ENCODE assay signal across 8 mouse cellular contexts in the genomic region with DNA sequence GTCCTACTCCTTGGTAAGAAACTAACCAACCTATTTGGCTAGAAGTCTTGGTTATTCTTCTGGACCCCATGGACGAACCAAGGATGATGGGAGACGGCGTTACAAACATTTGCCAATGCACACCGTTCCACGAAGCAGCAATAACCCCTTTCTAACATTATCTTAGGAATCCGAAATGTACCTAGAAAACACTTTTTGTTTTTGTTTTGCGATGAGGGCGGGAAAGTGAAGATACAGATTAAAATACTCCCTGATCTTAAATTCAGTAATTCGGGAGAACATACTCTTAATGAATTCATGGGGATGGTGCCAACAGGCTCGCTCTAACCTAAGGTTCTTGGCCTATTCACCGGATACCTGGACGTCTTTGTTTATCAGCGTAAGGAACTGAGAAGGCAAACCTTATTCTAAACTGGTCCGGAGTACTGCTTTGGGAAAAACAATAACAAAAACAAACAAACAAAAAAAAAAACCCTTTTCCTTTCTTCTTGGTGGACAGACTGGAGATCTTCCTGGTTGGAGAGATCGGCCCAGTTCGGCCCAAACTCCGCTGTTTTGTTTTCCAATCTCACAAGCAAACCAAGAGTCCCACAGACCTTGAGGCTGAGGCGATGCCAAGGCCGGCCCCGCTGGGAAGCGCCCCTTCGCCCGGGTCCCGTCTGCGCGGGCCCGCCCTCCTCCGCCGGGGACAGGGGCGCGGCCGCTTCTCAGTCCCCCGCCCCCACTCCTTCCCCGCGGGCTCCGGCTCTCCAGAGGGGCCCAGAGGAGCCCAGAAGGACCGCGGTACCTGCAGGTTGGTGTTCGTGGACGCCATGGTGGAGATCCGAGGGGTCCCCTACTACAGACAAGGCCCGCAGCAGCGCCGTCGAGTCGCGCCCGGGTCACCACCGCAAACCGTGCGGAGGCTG. TPM values are rescaled to one million over a fixed set of nuclear protein-coding genes. Genes with fewer than 3 reads are reported as not detected.
DNase-seq lines count a peak whose midpoint lies in the region; ATAC-seq and TF ChIP-seq lines count a peak whose summit lies in the region.

No protein-coding gene starts in this region.

- intact Hi-C loops in heart, adult 2 months (cut with DNase I), result loop anchor here (2.0 kb wide), 1 partner anchor 37 kb away; a partner anchor contains a TSS

- peak overlapping the region; percentile 88 for H3K4me3 ChIP-seq in heart, adult 2 months
- peak overlapping the region; percentile 82 for H3K4me3 ChIP-seq in hindbrain, embryonic 11.5 days (ENCODE audit: low read depth, low read length)
- H3K4me3 ChIP-seq in liver, adult 2 months (ENCODE audit: insufficient read depth, low read depth, low read length), result peak overlapping the region; percentile 97

- WGBS in heart, adult 2 months, result 1% methylated on average over 51 of the region's 51 CpGs
- WGBS in hindbrain, embryonic 11.5 days, result 4% methylated on average over 51 of the region's 51 CpGs
- WGBS in liver, adult 2 months, result 2% methylated on average over 51 of the region's 51 CpGs

- peaks cover 2% of the 10 kb centered on the region for H3K79me2 ChIP-seq in heart, adult 2 months (replicated peaks; ENCODE audit: control insufficient read depth, insufficient read depth, low read length)
- H3K79me2 ChIP-seq in liver, adult 2 months (ENCODE audit: control insufficient read depth, insufficient read depth, low read length), result peaks cover 19% of the 10 kb centered on the region

- H3K9me3 ChIP-seq in hindbrain, embryonic 11.5 days (ENCODE audit: control insufficient read depth, low read length), result no peaks in the 10 kb centered on the region

- peak overlapping the region; percentile 93 for H3K27ac ChIP-seq in heart, adult 2 months
- H3K27ac ChIP-seq in hindbrain, embryonic 11.5 days (ENCODE audit: low read depth, low read length), result peak overlapping the region; percentile 89
- H3K27ac ChIP-seq in liver, adult 2 months (replicated peaks; ENCODE audit: insufficient read depth, low read depth, low read length), result peak overlapping the region; percentile 95

- H3K36me3 ChIP-seq in heart, adult 2 months (ENCODE audit: control insufficient read depth, insufficient read depth, low read length), result no peaks in the 10 kb centered on the region; the same call in 1 of the 2 replicates
- no peaks in the 10 kb centered on the region for H3K36me3 ChIP-seq in hindbrain, embryonic 11.5 days (ENCODE audit: control insufficient read depth, insufficient read depth, low read length)
- H3K36me3 ChIP-seq in liver, adult 2 months (ENCODE audit: control insufficient read depth, insufficient read depth, low read length), result peaks cover 2% of the 10 kb centered on the region; the same call in 1 of the 2 replicates

- peak overlapping the region; percentile 96 for H3K9ac ChIP-seq in heart, adult 2 months (ENCODE audit: low read depth, low read length)
- peak overlapping the region; percentile 97 for H3K9ac ChIP-seq in hindbrain, embryonic 11.5 days (ENCODE audit: low read depth, low read length)
- peak overlapping the region; percentile 97 for H3K9ac ChIP-seq in liver, adult 2 months (ENCODE audit: low read depth, low read length)

- peak overlapping the region; percentile 63 for H3K4me2 ChIP-seq in hindbrain, embryonic 11.5 days (replicated peaks; ENCODE audit: low read depth, low read length)

- no peak for TF ChIP-seq CTCF in heart, adult 2 months (IDR thresholded peaks at IDR 0.05)
- TF ChIP-seq CTCF in liver, adult 2 months (IDR thresholded peaks at IDR 0.05; ENCODE audit: low read depth, low read length), result no peak

- peak; percentile 77 for ATAC-seq in erythroblast, adult 5-6 weeks (replicated peaks; ENCODE audit: low FRiP score, poor library complexity, severe bottlenecking)
- peak; percentile 90 for ATAC-seq in hindbrain, embryonic 11.5 days (ENCODE audit: low FRiP score)
- ATAC-seq in monocyte, adult 5-6 weeks (replicated peaks; ENCODE audit: insufficient number of reproducible peaks, low FRiP score, low TSS enrichment, poor library complexity, severe bottlenecking), result peak; percentile 11; the same call in 1 of the 2 replicates

- no peak for DNase-seq in heart, adult 2 months
- DNase-seq in heart, adult 18-20 months, result no peak
- peak; percentile 68 for DNase-seq in MN1 (ENCODE audit: low spot score)
- DNase-seq in hindbrain, embryonic 11.5 days (ENCODE audit: low spot score), result peak; percentile 26
- DNase-seq in liver, adult 2 months (ENCODE audit: extremely low read depth, low read depth, low spot score), result peak; percentile 39
- DNase-seq in retina, embryonic 14.5 days (ENCODE audit: low spot score), result no peak

- H3K4me1 ChIP-seq in heart, adult 2 months (ENCODE audit: control insufficient read depth, insufficient read depth, low read length), result peaks cover 3% of the 10 kb centered on the region
- H3K4me1 ChIP-seq in hindbrain, embryonic 11.5 days (replicated peaks; ENCODE audit: control insufficient read depth, insufficient read depth, low read length), result 0 out of 2 replicates have a peak, but pooled peaks cover 2% of the 10 kb centered on the region
- H3K4me1 ChIP-seq in liver, adult 2 months (ENCODE audit: control insufficient read depth, insufficient read depth, low read length), result peaks cover 9% of the 10 kb centered on the region

- H3K27me3 ChIP-seq in heart, adult 2 months (ENCODE audit: control insufficient read depth, insufficient read depth, low read length), result no peaks in the 10 kb centered on the region
- no peaks in the 10 kb centered on the region for H3K27me3 ChIP-seq in hindbrain, embryonic 11.5 days (ENCODE audit: control insufficient read depth, insufficient read depth, low read length)
- no peaks in the 10 kb centered on the region for H3K27me3 ChIP-seq in liver, adult 2 months (ENCODE audit: control insufficient read depth, insufficient read depth, low read length)

- TF ChIP-seq EP300 in heart, adult 2 months (IDR thresholded peaks at IDR 0.05; ENCODE audit: insufficient read depth, low read depth, low read length), result no peak

- TF ChIP-seq POLR2A in heart, adult 2 months (IDR thresholded peaks at IDR 0.05; ENCODE audit: insufficient read depth, low read depth, low read length), result no peak
- TF ChIP-seq POLR2A in liver, adult 2 months (IDR thresholded peaks at IDR 0.05; ENCODE audit: extremely low read depth, insufficient read depth, low read length), result no peak

RNA-seq across cellular contexts. Expression of a gene that starts 0.6 kb away (rescaled TPM):
- 10 to 100 TPM; 29.8 to 30.1 TPM for total RNA-seq in heart, adult 2 months (2021)
- polyA plus RNA-seq in heart, adult 2 months (2012; rRNA removed), result 5.9 and 10.4 TPM in 2 replicates
- 10 to 100 TPM; 30.4 to 32.3 TPM for total RNA-seq in heart, adult 18-20 months (2021)
- total RNA-seq in erythroblast, adult 5-6 weeks (2015; ENCODE audit: low replicate concordance), result 35.9 and 101 TPM in 2 replicates
- total RNA-seq in erythroblast, adult 5-6 weeks (2017; ENCODE audit: low replicate concordance), result 50.0 and 56.3 TPM in 2 replicates
- polyA plus RNA-seq in hindbrain, embryonic 11.5 days (2014; fragmentation: Nextera tagmentation; extraction: Ambion mirVana), result 70.7 and 79.0 TPM in 2 replicates
- 36.4 and 37.8 TPM in 2 replicates for total RNA-seq in liver, adult 2 months (2014; rRNA removed)
- 10.5 and 10.7 TPM in 2 replicates for polyA plus RNA-seq in liver, adult 2 months (2012; rRNA removed)
- 173 to 207 TPM (median 181 TPM) in 3 replicates for total RNA-seq in monocyte, adult 5-6 weeks (2017)

RNA-seq across cellular contexts. Expression of a gene that starts 36.4 kb away (rescaled TPM):
- total RNA-seq in heart, adult 2 months (2021), result 1 to 10 TPM; 5.9 to 6.2 TPM
- polyA plus RNA-seq in heart, adult 2 months (2012; rRNA removed), result 2.6 and 3.1 TPM in 2 replicates
- 1 to 10 TPM; 5.0 to 6.7 TPM for total RNA-seq in heart, adult 18-20 months (2021)
- 1.9 and 3.3 TPM in 2 replicates for total RNA-seq in erythroblast, adult 5-6 weeks (2015; ENCODE audit: low replicate concordance)
- 2.2 and 3.2 TPM in 2 replicates for total RNA-seq in erythroblast, adult 5-6 weeks (2017; ENCODE audit: low replicate concordance)
- 9.8 and 10.3 TPM in 2 replicates for polyA plus RNA-seq in hindbrain, embryonic 11.5 days (2014; fragmentation: Nextera tagmentation; extraction: Ambion mirVana)
- total RNA-seq in liver, adult 2 months (2014; rRNA removed), result 10.4 and 11.4 TPM in 2 replicates
- polyA plus RNA-seq in liver, adult 2 months (2012; rRNA removed), result 10.3 and 10.5 TPM in 2 replicates
- 16.3 to 26.0 TPM (median 25.0 TPM) in 3 replicates for total RNA-seq in monocyte, adult 5-6 weeks (2017)

Comparison
In these comparisons a context has a peak if more than half of its experiments do, and no peak if none do; other contexts are left out.
1. DNase-seq: peak in MN1 (single experiment), hindbrain, embryonic 11.5 days (single experiment) and liver, adult 2 months (single experiment); none in heart, adult 2 months (0 of 2), heart, adult 18-20 months (0 of 2) and retina, embryonic 14.5 days (single experiment).
2. ATAC-seq: peak in every context shown above with its lines; median percentile 90 in hindbrain, embryonic 11.5 days; 77 in erythroblast, adult 5-6 weeks; 11 in monocyte, adult 5-6 weeks.
3. Peak in every context shown above with its lines, with median percentiles within 50 percentile points of each other: H3K27ac ChIP-seq, H3K4me3 ChIP-seq and H3K9ac ChIP-seq.